In genomic region chr6:89035836-89036156, GRCm38 (mm10) we compare ENCODE assay signal across 15 mouse cellular contexts.
DNase-seq lines count a peak whose midpoint lies in the region; ATAC-seq lines count a peak whose summit lies in the region.
"Had no signal": no experiment of that assay in that cellular context is flagged by ENCODE, and none has a peak within 500 bp of the region (broad histone marks: within the 10 kb centered on the region; RNA-seq: fewer than 3 reads in every experiment).

No protein-coding gene starts in this region.

- 54% methylated on average over 4 of the region's 4 CpGs for WGBS in neural tube, embryonic 11.5 days
- WGBS in hindbrain, embryonic 14.5 days = 22% methylated on average over 4 of the region's 4 CpGs
- WGBS in midbrain, embryonic 14.5 days = 22% methylated on average over 4 of the region's 4 CpGs

- DNase-seq in neural tube, embryonic 11.5 days (ENCODE audit: low spot score) = no peak
- no peak for DNase-seq in neural tube, embryonic 10.5 days (ENCODE audit: extremely low spot score, low spot score)
- DNase-seq in hindbrain, embryonic 14.5 days (ENCODE audit: low spot score) = no peak
- DNase-seq in midbrain, embryonic 14.5 days = no peak
- no peak for DNase-seq in adrenal gland, postnatal 36 days
- DNase-seq in cerebellum, postnatal 25 days = no peak
- DNase-seq in lung, postnatal 36 days = no peak
- DNase-seq: adrenal gland, adult 2 months; gastrocnemius, postnatal 14 days; kidney, adult 9 months; lung, adult 2 months; lung, postnatal 4 days; thymus, adult 18-20 months had no signal

- ATAC-seq in neural tube, embryonic 11.5 days (ENCODE audit: insufficient read depth, low FRiP score, low TSS enrichment) = peak; percentile 52; the same call in 1 of the 2 replicates
- peak; percentile 22; the same call in 1 of the 2 replicates for ATAC-seq in hindbrain, embryonic 14.5 days (ENCODE audit: low FRiP score)
- ATAC-seq in midbrain, embryonic 14.5 days (ENCODE audit: low FRiP score, low TSS enrichment) = peak; percentile 53; the same call in 1 of the 2 replicates
- ATAC-seq in frontal cortex, adult (ENCODE audit: low TSS enrichment) = no peak

- H3K4me1 ChIP-seq in neural tube, embryonic 11.5 days (ENCODE audit: control insufficient read depth, insufficient read depth, low read length) = peaks cover 11% of the 10 kb centered on the region
- H3K4me1 ChIP-seq in hindbrain, embryonic 14.5 days (replicated peaks; ENCODE audit: control insufficient read depth, insufficient read depth, low read length) = peaks cover 22% of the 10 kb centered on the region
- H3K4me1 ChIP-seq in midbrain, embryonic 14.5 days (ENCODE audit: control insufficient read depth, insufficient read depth, low read length) = peaks cover 32% of the 10 kb centered on the region
- H3K4me1 ChIP-seq: embryonic facial prominence, embryonic 13.5 days had no signal

- no peak overlapping the region for H3K9ac ChIP-seq in neural tube, embryonic 11.5 days (ENCODE audit: low read length)
- H3K9ac ChIP-seq in hindbrain, embryonic 14.5 days = peak overlapping the region; percentile 26; the same call in 1 of the 2 replicates
- H3K9ac ChIP-seq in midbrain, embryonic 14.5 days (replicated peaks; ENCODE audit: low read length) = peak overlapping the region; percentile 42; the same call in 1 of the 2 replicates
- H3K9ac ChIP-seq: embryonic facial prominence, embryonic 13.5 days had no signal

- no peak overlapping the region for H3K4me2 ChIP-seq in neural tube, embryonic 11.5 days (ENCODE audit: low read depth)
- H3K4me2 ChIP-seq in hindbrain, embryonic 14.5 days (replicated peaks) = peak overlapping the region; percentile 37
- H3K4me2 ChIP-seq in midbrain, embryonic 14.5 days (ENCODE audit: low read length) = peak overlapping the region; percentile 44
- H3K4me2 ChIP-seq: embryonic facial prominence, embryonic 13.5 days had no signal

- H3K9me3 ChIP-seq in neural tube, embryonic 11.5 days (ENCODE audit: control insufficient read depth, low read length) = no peaks in the 10 kb centered on the region
- no peaks in the 10 kb centered on the region for H3K9me3 ChIP-seq in hindbrain, embryonic 14.5 days (ENCODE audit: control insufficient read depth, low read length)
- H3K9me3 ChIP-seq in midbrain, embryonic 14.5 days (ENCODE audit: control insufficient read depth, low read length) = no peaks in the 10 kb centered on the region
- H3K9me3 ChIP-seq: embryonic facial prominence, embryonic 13.5 days had no signal

- no peak overlapping the region for H3K27ac ChIP-seq in neural tube, embryonic 11.5 days (ENCODE audit: low read depth, low read length)
- H3K27ac ChIP-seq in hindbrain, embryonic 14.5 days = peak overlapping the region; percentile 83
- peak overlapping the region; percentile 92 for H3K27ac ChIP-seq in midbrain, embryonic 14.5 days (replicated peaks; ENCODE audit: low read depth, low read length)
- H3K27ac ChIP-seq: embryonic facial prominence, embryonic 13.5 days had no signal

- H3K27me3 ChIP-seq in neural tube, embryonic 11.5 days (ENCODE audit: control insufficient read depth, insufficient read depth, low read length) = no peaks in the 10 kb centered on the region
- peaks cover 6% of the 10 kb centered on the region; the same call in 1 of the 2 replicates for H3K27me3 ChIP-seq in hindbrain, embryonic 14.5 days (ENCODE audit: control insufficient read depth, insufficient read depth, low read length)
- no peaks in the 10 kb centered on the region for H3K27me3 ChIP-seq in midbrain, embryonic 14.5 days (ENCODE audit: control insufficient read depth, insufficient read depth, low read length)

- no peaks in the 10 kb centered on the region for H3K36me3 ChIP-seq in neural tube, embryonic 11.5 days (ENCODE audit: control insufficient read depth, insufficient read depth, low read length)
- H3K36me3 ChIP-seq in hindbrain, embryonic 14.5 days (replicated peaks; ENCODE audit: control insufficient read depth, insufficient read depth) = no peaks in the 10 kb centered on the region
- H3K36me3 ChIP-seq in midbrain, embryonic 14.5 days (ENCODE audit: control insufficient read depth, insufficient read depth, low read length) = no peaks in the 10 kb centered on the region
- H3K36me3 ChIP-seq: embryonic facial prominence, embryonic 13.5 days had no signal

- H3K4me3 ChIP-seq in neural tube, embryonic 11.5 days (ENCODE audit: low read depth, low read length) = no peak overlapping the region
- H3K4me3 ChIP-seq in hindbrain, embryonic 14.5 days (replicated peaks; ENCODE audit: low read length) = no peak overlapping the region
- H3K4me3 ChIP-seq in midbrain, embryonic 14.5 days (replicated peaks; ENCODE audit: low read depth, low read length) = no peak overlapping the region
- H3K4me3 ChIP-seq: embryonic facial prominence, embryonic 13.5 days had no signal
